Mouse (Mus musculus) stomach, postnatal 0 days (tissue): Measurements from ENCODE around the gene Igsf8.

Experiments used
- CTCF ChIP-seq: IDR thresholded peaks from 2 replicates; pipeline ENCODE4 v1.5.1; 2016; ENCODE audit warnings: antibody characterized with exemption, low read depth, mild to moderate bottlenecking, moderate library complexity
- EP300 ChIP-seq: optimal IDR thresholded peaks from 2 replicates; pipeline ENCODE3; 2016; ENCODE audit warnings: antibody characterized with exemption

DNA sequence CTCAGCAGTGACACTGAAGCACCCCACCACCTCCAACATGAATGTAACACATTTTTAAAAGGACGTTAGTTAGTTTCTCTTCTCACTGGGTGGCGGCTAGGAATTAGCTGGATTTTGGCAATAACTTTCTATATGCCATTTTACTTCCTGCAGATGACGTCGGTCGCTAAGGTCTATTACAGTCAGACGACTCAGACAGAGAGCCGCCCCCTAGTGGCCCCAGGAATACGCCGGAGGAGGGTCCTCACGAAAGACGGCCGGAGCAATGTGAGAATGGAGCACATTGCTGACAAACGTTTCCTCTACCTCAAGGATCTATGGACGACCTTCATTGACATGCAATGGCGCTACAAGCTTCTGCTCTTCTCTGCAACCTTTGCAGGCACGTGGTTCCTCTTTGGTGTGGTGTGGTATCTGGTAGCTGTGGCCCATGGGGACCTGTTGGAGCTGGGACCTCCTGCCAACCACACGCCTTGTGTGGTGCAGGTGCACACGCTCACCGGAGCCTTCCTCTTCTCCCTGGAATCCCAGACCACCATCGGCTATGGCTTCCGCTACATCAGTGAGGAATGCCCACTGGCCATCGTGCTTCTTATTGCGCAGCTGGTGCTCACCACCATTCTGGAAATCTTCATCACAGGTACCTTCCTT, 107.5 kb downstream of the Igsf8 start:
- TF ChIP-seq CTCF, result peak; percentile 71
- no peak for TF ChIP-seq EP300
